Mouse (Mus musculus) T-cell, adult 2 months (primary cell): Measurements from ENCODE around the gene Mctp1.

ENCODE experiments used
- DNase-seq: peaks from one replicate; pipeline ENCODE4 v3.0.0; 2022; ENCODE audit warnings: low spot score

The Mctp1 gene

GRCm38 (mm10) chr13:76827738-76828137 lies 443.4 kb downstream of the Mctp1 start:
- no peak for DNase-seq

GRCm38 (mm10) chr13:76838031-76838430 lies 453.7 kb downstream of the Mctp1 start:
- no peak for DNase-seq

- no peak for DNase-seq
These were observed 456.4 kb downstream of the Mctp1 start for GRCm38 (mm10) chr13:76840712-76841111.

- peak; percentile 32 for DNase-seq
These were observed 460.4 kb downstream of the Mctp1 start for GRCm38 (mm10) chr13:76844629-76845255.

- no peak for DNase-seq
These were observed 466.2 kb downstream of the Mctp1 start for GRCm38 (mm10) chr13:76850412-76851054.

- no peak for DNase-seq
These were observed 470.0 kb downstream of the Mctp1 start for GRCm38 (mm10) chr13:76854306-76854705.

- DNase-seq: no peak
These were observed 470.7 kb downstream of the Mctp1 start for GRCm38 (mm10) chr13:76855021-76855420.

GRCm38 (mm10) chr13:76857024-76857423 lies 472.7 kb downstream of the Mctp1 start:
- DNase-seq: no peak

GRCm38 (mm10) chr13:76858078-76858482 lies 473.7 kb downstream of the Mctp1 start:
- DNase-seq: peak; percentile 12

- DNase-seq: no peak
These were observed 486.0 kb downstream of the Mctp1 start for GRCm38 (mm10) chr13:76870291-76870690.

GRCm38 (mm10) chr13:76877887-76878763 lies 493.8 kb downstream of the Mctp1 start:
- DNase-seq: no peak

- no peak for DNase-seq
These were observed 494.7 kb downstream of the Mctp1 start for GRCm38 (mm10) chr13:76879008-76879407.

- no peak for DNase-seq
These were observed 500.3 kb downstream of the Mctp1 start for GRCm38 (mm10) chr13:76884517-76885092.

GRCm38 (mm10) chr13:76892987-76893386 lies 508.7 kb downstream of the Mctp1 start:
- DNase-seq: no peak

GRCm38 (mm10) chr13:76895770-76896456 lies 511.6 kb downstream of the Mctp1 start:
- DNase-seq: no peak

GRCm38 (mm10) chr13:76896457-76896790 lies 512.1 kb downstream of the Mctp1 start:
- no peak for DNase-seq

- no peak for DNase-seq
These were observed 534.0 kb downstream of the Mctp1 start for GRCm38 (mm10) chr13:76918321-76918720.

GRCm38 (mm10) chr13:76926851-76927250 lies 542.5 kb downstream of the Mctp1 start:
- DNase-seq: no peak

GRCm38 (mm10) chr13:76927875-76928440 lies 543.6 kb downstream of the Mctp1 start:
- no peak for DNase-seq

- DNase-seq: no peak
These were observed 544.8 kb downstream of the Mctp1 start for GRCm38 (mm10) chr13:76929152-76929551.

GRCm38 (mm10) chr13:76932933-76933332 lies 548.6 kb downstream of the Mctp1 start:
- DNase-seq: no peak

- DNase-seq: no peak
These were observed 564.9 kb downstream of the Mctp1 start for GRCm38 (mm10) chr13:76949234-76949633.
